Mouse (Mus musculus) layer of hippocampus, adult 18-20 months (tissue): Measurements from ENCODE around the gene Myh10. TPM values are rescaled to one million over a fixed set of nuclear protein-coding genes. Genes with fewer than 3 reads are reported as not detected.

ENCODE experiments used
- DNase-seq, 2 experiments: peaks; one replicate each; pipeline ENCODE4 v3.0.0; 2022; ENCODE audit warnings: low spot score in 2 of 2
- total RNA-seq, 2 experiments: library from RNA; stranded (reverse); gene quantifications; 2 replicates each; pipeline ENCODE4 v1.2.3; 2021

Gene Myh10
- total RNA-seq, 2 experiments from 2014 or later: 140 to 146 TPM

DNA sequence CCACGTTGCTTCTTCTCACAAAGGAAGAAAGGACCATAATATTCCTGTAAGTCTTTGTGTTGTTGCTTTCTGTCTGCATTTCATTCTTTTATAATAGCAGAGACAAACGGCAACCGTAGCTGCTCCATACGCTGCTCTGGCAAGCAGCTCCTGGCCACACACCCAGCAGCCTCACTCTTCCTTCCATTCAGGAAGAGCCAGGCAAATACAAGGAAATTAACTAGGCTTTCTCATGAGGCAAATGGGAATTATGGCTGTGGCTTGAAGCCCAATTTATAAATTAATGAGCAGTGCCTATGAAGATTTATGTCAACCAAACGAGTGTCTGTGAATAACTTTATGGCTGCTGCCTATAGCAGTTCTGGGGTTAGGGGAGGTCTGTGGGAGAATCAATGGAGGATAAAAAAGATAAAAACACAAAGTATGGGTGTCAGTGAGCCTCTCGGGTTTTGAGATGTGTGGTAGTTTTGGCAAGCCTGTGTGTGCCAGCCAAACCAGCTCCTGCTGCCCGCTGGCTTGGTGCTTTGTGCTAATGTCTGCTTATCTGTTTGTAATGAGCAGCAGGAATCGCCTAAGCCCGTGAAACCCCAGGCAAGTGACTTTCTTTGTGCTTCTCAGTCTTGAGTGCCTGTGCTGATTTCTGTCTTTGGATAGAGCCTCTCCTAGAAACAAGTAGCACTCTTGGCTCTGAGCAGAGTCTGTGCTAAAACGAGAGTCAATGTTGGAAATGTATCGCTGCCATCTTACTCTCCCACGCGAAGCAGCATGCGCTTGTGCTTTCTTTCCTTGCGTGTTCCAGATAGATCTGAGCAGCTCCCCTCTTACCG is 54.2 kb downstream of the Myh10 start:
- DNase-seq: peak in 1 of 2 experiments; percentile 55

DNA sequence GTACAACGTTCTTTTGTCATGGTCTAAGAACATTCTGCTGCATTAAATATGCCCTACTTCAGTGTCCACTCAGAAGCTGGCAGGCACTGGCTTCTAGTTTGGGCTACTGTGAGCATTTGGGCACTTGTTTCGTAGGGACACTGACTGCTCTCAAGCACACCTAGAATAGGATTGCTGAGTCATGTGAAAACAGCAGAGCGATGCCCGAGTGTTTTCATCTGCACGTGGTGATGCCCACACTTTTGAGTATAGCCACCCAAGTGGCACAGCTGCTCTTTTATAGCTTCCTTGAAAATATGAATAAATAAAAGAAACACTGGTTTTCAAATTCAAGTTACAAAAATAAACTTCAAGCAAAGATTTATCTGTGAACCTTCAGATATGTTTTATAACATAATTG is 56.8 kb downstream of the Myh10 start:
- no peak for DNase-seq

GRCm38 (mm10) chr11:68750206-68750605 is 58.8 kb downstream of the Myh10 start:
- DNase-seq: no peak

DNA sequence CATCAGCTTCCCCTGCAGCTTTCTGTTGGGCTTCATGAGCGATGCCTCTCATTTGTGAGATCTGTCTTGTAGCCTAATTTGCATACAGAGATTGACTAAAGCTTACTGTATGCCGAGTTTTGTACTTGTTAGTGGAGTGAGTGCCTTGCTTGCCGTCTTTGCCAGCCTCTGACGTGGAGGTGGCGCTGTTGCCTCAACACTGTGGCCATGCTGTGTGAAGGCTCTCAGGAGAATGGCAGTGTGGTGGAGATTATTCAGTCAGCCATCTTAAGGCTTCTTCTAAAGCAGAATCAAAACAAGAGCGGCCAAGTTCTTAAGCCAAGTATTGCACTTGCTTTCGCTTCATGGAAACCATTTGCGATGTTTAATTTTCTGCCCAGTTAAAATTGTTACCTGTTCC is 59.6 kb downstream of the Myh10 start:
- peak in 1 of 2 experiments; percentile 49 for DNase-seq

- no peak for DNase-seq
These were observed 62.9 kb downstream of the Myh10 start for GRCm38 (mm10) chr11:68754283-68754682.

GRCm38 (mm10) chr11:68756456-68757348 is 65.3 kb downstream of the Myh10 start:
- DNase-seq: no peak

DNA sequence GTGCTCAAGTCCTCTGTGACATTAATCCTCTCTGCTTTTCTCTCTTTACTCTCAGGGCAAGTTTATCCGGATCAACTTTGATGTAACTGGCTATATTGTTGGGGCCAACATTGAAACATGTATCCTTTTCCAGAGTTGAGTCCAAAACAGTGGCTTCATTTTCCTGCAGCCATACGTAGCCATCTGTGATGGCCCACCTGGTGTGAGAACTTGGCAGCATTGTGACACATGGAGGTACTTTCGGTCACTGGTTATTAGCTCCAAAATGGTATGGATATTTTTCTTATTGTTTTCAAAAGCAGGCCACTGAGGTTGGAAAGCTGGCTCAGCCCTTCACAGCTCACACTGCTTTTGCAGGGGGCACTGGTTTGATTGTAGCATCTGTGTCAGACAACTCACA is 68.3 kb downstream of the Myh10 start:
- DNase-seq: no peak

- DNase-seq: no peak
These were observed 69.8 kb downstream of the Myh10 start for GRCm38 (mm10) chr11:68761155-68761554.

GRCm38 (mm10) chr11:68761664-68762063 is 70.3 kb downstream of the Myh10 start:
- DNase-seq: no peak

DNA sequence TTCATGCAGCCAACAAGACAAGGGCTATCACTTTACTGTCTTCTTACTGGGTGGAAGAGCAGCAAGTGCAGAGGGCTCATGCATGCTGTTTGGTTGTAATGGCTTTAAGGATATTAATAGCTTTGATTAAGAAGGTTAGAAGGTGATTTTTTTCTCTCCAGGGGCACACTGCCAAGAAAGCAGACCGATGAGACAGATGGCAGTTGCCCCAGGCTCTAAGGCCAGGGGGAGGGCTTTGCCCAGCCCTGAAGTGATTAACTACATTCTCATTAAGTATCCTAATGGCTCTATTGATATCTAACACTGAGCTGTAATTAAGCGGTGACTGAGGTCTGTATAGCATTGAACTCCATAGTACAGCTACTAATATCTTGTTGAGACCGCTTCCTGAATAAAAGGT is 73.3 kb downstream of the Myh10 start:
- DNase-seq: no peak

DNA sequence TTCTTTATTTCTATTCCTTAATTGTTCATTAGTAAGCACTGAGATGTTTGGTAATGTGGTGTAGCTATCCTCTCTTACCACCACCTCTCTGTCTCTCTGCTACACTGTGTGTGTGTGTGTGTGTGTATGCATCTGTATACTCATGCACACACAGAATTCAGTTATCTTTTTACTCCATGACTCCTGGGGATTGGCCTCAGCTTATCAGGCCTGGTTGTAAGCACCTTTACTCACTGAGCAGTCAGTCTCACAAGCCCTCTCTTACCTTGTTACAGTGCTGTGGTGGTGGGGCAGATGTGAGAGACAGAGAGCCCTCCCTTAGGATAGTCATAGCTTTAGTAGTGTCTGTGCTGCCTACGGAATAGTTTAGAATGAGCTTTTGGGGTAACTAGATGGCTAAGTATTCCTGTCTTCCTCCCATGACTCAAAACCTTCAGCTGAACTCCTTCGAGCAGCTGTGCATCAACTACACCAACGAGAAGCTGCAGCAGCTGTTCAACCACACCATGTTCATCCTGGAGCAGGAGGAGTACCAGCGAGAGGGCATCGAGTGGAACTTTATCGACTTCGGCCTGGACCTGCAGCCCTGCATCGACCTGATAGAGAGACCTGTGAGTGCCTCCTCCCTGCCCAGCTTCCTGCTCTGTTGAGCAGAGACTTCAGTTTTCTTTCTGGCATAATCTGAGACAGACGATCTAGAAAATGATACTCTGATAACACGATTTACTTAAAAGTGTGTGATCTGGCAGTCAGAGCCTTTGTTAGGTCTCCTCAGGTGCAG is 76.6 kb downstream of the Myh10 start:
- DNase-seq: no peak

GRCm38 (mm10) chr11:68769770-68770510 is 78.6 kb downstream of the Myh10 start:
- no peak for DNase-seq

- no peak for DNase-seq
These were observed 84.8 kb downstream of the Myh10 start for GRCm38 (mm10) chr11:68776147-68776655.

DNA sequence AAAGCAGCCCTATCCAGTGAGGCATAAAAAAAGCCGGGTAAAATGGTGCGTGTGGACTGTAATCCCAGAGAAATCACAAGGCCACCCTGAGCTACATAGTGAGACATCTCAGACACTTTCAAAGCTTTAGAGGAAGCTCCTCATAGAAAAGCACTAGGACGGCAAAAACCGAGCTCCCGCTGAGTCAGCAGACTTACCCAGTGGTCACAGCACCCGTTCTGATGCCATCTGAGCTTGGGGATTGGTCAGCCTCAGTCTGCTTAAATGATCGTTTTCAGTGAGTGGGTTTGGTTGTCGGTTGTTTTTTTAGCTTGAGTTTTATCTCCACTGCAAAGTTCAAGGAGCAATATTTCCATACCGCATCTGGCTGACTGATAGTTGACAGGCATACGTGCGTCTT is 86.6 kb downstream of the Myh10 start:
- DNase-seq: no peak

DNA sequence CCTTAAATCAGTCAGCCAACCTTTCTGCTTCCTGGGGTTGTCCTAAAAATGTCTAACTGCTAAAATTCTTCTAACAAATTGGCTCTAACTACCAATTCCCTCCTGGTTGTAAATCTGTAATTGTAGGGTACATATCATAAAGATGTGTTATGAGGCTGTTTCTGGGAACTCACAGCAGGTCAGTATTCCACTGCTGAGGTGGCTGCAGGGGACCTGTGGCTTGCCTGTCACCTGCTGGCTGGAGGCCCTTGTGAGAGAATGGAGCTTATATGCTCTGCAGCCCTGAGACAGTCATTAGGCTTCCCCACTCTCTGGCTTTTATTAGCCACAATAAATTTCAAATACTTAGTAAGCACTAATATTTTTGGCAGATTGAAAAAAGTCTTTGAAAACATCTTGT is 87.5 kb downstream of the Myh10 start:
- DNase-seq: no peak

- DNase-seq: no peak
These were observed 88.5 kb downstream of the Myh10 start for GRCm38 (mm10) chr11:68779735-68780465.

GRCm38 (mm10) chr11:68780466-68781114 is 89.2 kb downstream of the Myh10 start:
- no peak for DNase-seq

GRCm38 (mm10) chr11:68782336-68782735 is 91.0 kb downstream of the Myh10 start:
- DNase-seq: no peak

DNA sequence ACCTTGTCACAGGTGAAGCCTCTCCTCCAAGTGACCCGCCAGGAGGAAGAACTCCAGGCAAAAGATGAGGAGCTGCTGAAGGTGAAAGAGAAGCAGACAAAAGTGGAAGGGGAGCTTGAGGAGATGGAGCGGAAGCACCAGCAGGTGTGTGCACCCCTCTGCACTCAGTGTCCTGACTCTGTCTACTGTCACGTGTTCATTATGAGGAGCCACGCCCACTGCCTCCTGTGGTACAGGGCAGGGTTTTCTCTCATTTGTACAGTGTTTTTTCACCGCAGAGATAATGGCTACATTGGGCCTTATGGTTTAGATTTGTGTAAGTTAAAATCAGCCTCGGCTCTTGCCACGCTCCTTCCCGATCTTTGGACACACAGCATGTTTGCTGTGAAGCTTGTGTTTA is 94.5 kb downstream of the Myh10 start:
- DNase-seq: no peak
